Mouse (Mus musculus) lung, postnatal 25 days (tissue): ENCODE results near the gene Sphk1.

ENCODE experiments used
- DNase-seq: peaks from one replicate; pipeline ENCODE4 v3.0.0; 2022; ENCODE audit warnings: low spot score

The Sphk1 gene

GRCm38 (mm10) chr11:116580031-116580652 lies 49.4 kb downstream of the Sphk1 start:
- DNase-seq, result no peak

- peak; percentile 48 for DNase-seq
Observed at GRCm38 (mm10) chr11:116580711-116581375, 50.1 kb downstream of the Sphk1 start.

- DNase-seq, result peak; percentile 83
Observed at GRCm38 (mm10) chr11:116581376-116581814, 50.7 kb downstream of the Sphk1 start, which contains the start of gene Ube2o. TSS of gene Ube2o (minus strand) at chr11:116581447.

GRCm38 (mm10) chr11:116585682-116586081 lies 55.0 kb downstream of the Sphk1 start:
- no peak for DNase-seq
